ENCODE assay signal across 8 mouse cellular contexts in the genomic region with DNA sequence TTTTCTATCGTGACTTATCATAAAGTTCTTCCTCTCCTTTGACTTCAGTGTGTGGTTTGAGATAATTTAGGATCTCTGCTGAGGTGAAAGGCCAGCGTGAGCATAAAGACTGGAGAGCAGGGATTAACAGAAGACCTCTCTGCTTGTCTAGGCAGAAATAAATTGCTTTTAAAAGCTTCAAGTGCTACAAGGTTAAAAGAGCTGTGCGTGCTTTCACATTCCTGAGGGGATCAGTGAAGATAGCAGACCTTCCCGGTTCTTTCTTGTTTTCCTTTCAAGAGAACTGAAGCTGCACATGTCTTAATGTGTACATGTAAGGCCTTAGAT. TPM values are rescaled to one million over a fixed set of nuclear protein-coding genes. Genes with fewer than 3 reads are reported as not detected.
DNase-seq lines count a peak whose midpoint lies in the region; ATAC-seq lines count a peak whose summit lies in the region.

No protein-coding gene starts in this region.

- peak overlapping the region; percentile 94 for H3K4me3 ChIP-seq in kidney, embryonic 15.5 days (replicated peaks)
- peak overlapping the region; percentile 94 for H3K4me3 ChIP-seq in brown adipose tissue, adult 24 weeks (ENCODE audit: insufficient read depth, low read depth, low read length)
- peak overlapping the region; percentile 83 for H3K4me3 ChIP-seq in hindbrain, embryonic 13.5 days
- peak overlapping the region; percentile 86 for H3K4me3 ChIP-seq in midbrain, embryonic 13.5 days (replicated peaks)

- H3K27me3 ChIP-seq in kidney, embryonic 15.5 days, result no peaks in the 10 kb centered on the region
- H3K27me3 ChIP-seq in hindbrain, embryonic 13.5 days, result no peaks in the 10 kb centered on the region
- H3K27me3 ChIP-seq in midbrain, embryonic 13.5 days, result no peaks in the 10 kb centered on the region

- no peak for ATAC-seq in kidney, embryonic 15.5 days (replicated peaks; ENCODE audit: low FRiP score)
- no peak for ATAC-seq in hindbrain, embryonic 13.5 days (ENCODE audit: low FRiP score)
- ATAC-seq in midbrain, embryonic 13.5 days, result no peak

- H3K4me2 ChIP-seq in kidney, embryonic 15.5 days, result peak overlapping the region; percentile 69
- H3K4me2 ChIP-seq in hindbrain, embryonic 13.5 days, result peak overlapping the region; percentile 64
- peak overlapping the region; percentile 65 for H3K4me2 ChIP-seq in midbrain, embryonic 13.5 days (replicated peaks)

- H3K9ac ChIP-seq in kidney, embryonic 15.5 days, result peak overlapping the region; percentile 88
- peak overlapping the region; percentile 89 for H3K9ac ChIP-seq in hindbrain, embryonic 13.5 days
- peak overlapping the region; percentile 87 for H3K9ac ChIP-seq in midbrain, embryonic 13.5 days (replicated peaks)

- H3K27ac ChIP-seq in kidney, embryonic 15.5 days, result peak overlapping the region; percentile 88; the same call in 1 of the 2 replicates
- H3K27ac ChIP-seq in brown adipose tissue, adult 24 weeks (replicated peaks; ENCODE audit: low read depth, low read length), result peak overlapping the region; percentile 42; the same call in 1 of the 2 replicates
- H3K27ac ChIP-seq in hindbrain, embryonic 13.5 days, result no peak overlapping the region
- H3K27ac ChIP-seq in midbrain, embryonic 13.5 days, result no peak overlapping the region

- H3K9me3 ChIP-seq in kidney, embryonic 15.5 days (replicated peaks), result no peaks in the 10 kb centered on the region
- no peaks in the 10 kb centered on the region for H3K9me3 ChIP-seq in hindbrain, embryonic 13.5 days
- H3K9me3 ChIP-seq in midbrain, embryonic 13.5 days, result no peaks in the 10 kb centered on the region

- 2% methylated on average over 4 of the region's 4 CpGs for WGBS in kidney, embryonic 15.5 days
- WGBS in hindbrain, embryonic 13.5 days, result 5% methylated on average over 4 of the region's 4 CpGs
- WGBS in midbrain, embryonic 13.5 days, result 3% methylated on average over 4 of the region's 4 CpGs

- peaks cover 46% of the 10 kb centered on the region for H3K4me1 ChIP-seq in kidney, embryonic 15.5 days
- peaks cover 3% of the 10 kb centered on the region for H3K4me1 ChIP-seq in brown adipose tissue, adult 24 weeks (ENCODE audit: control insufficient read depth, insufficient read depth, insufficient read length, low read length)
- H3K4me1 ChIP-seq in hindbrain, embryonic 13.5 days (replicated peaks), result peaks cover 29% of the 10 kb centered on the region
- H3K4me1 ChIP-seq in midbrain, embryonic 13.5 days (replicated peaks), result peaks cover 17% of the 10 kb centered on the region

- no peak for DNase-seq in kidney, postnatal 4 days
- no peak for DNase-seq in left cerebral cortex, adult 8-10 months (ENCODE audit: low spot score in 2 of 2)
- no peak for DNase-seq in layer of hippocampus, adult 11-12 months (ENCODE audit: low spot score)
- DNase-seq in kidney, adult 9 months, result no peak

- no peaks in the 10 kb centered on the region for H3K36me3 ChIP-seq in kidney, embryonic 15.5 days
- no peaks in the 10 kb centered on the region for H3K36me3 ChIP-seq in hindbrain, embryonic 13.5 days
- H3K36me3 ChIP-seq in midbrain, embryonic 13.5 days, result no peaks in the 10 kb centered on the region

RNA-seq across cellular contexts. Expression of gene Prkci, which starts 1.1 kb away (rescaled TPM):
- 39.7 and 40.5 TPM in 2 replicates for polyA plus RNA-seq in kidney, embryonic 15.5 days (2015; fragmentation: Nextera tagmentation; extraction: Ambion mirVana)
- 15.9 and 42.5 TPM in 2 replicates for polyA plus RNA-seq in brown adipose tissue, adult 24 weeks (2012; ENCODE audit: insufficient read depth, insufficient read length, missing spikeins)
- 23.9 and 24.7 TPM in 2 replicates for polyA plus RNA-seq in hindbrain, embryonic 13.5 days (2015; fragmentation: Nextera tagmentation; extraction: Ambion mirVana)
- polyA plus RNA-seq in midbrain, embryonic 13.5 days (2015; fragmentation: Nextera tagmentation; extraction: Ambion mirVana), result 21.8 and 23.6 TPM in 2 replicates
- 10 to 100 TPM; 50.3 to 65.1 (median 57.8) TPM for total RNA-seq in left cerebral cortex, adult 8-10 months (2022)

RNA-seq across cellular contexts. Expression of gene Phc3, which starts 27.4 kb away (rescaled TPM):
- polyA plus RNA-seq in kidney, embryonic 15.5 days (2015; fragmentation: Nextera tagmentation; extraction: Ambion mirVana), result 5.8 and 7.0 TPM in 2 replicates
- 5.4 and 8.6 TPM in 2 replicates for polyA plus RNA-seq in brown adipose tissue, adult 24 weeks (2012; ENCODE audit: insufficient read depth, insufficient read length, missing spikeins)
- 7.5 and 8.1 TPM in 2 replicates for polyA plus RNA-seq in hindbrain, embryonic 13.5 days (2015; fragmentation: Nextera tagmentation; extraction: Ambion mirVana)
- 7.0 and 7.6 TPM in 2 replicates for polyA plus RNA-seq in midbrain, embryonic 13.5 days (2015; fragmentation: Nextera tagmentation; extraction: Ambion mirVana)
- 10 to 100 TPM; 37.9 to 41.5 (median 40.4) TPM for total RNA-seq in left cerebral cortex, adult 8-10 months (2022)

Comparison
In these comparisons a context has a peak if more than half of its experiments do, and no peak if none do; other contexts are left out.
1. H3K27ac ChIP-seq: peak in kidney, embryonic 15.5 days (single experiment) and brown adipose tissue, adult 24 weeks (single experiment); none in hindbrain, embryonic 13.5 days (single experiment) and midbrain, embryonic 13.5 days (single experiment).
2. Peak in every context shown above with its lines, with median percentiles within 50 percentile points of each other: H3K4me2 ChIP-seq, H3K4me3 ChIP-seq and H3K9ac ChIP-seq.